Mouse (Mus musculus) bone marrow macrophage, adult 2 months (primary cell): ENCODE measurements around the gene Trim47.

ENCODE experiments used
- CTCF ChIP-seq: IDR thresholded peaks from 2 replicates; pipeline ENCODE4 v1.5.1; 2012; ENCODE audit warnings: low read depth, mild to moderate bottlenecking, low read length, moderate library complexity
- POLR2A ChIP-seq: IDR thresholded peaks from 2 replicates; pipeline ENCODE4 v1.6.1; 2012; ENCODE audit warnings: mild to moderate bottlenecking, low read depth, low read length, borderline replicate concordance

DNA sequence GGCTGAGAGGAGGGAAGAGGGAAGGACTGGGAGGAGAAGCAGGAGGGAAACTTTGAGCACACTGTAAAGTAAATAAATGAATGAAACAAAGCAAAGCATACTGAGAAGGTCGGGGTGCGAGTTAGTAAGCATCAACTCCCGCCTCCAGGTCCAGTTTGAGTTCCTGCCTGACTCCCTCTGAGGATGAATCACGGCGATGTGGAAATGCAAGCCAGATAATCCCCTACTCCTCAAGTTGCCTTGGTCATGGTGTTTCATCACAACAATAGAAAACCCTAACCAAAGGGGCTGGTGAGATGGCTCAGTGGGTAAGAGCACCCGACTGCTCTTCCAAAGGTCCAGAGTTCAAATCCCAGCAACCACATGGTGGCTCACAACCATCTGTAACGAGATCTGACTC is 49.0 kb upstream of the Trim47 start:
- TF ChIP-seq POLR2A (no peak), CTCF (no peak)
